Mouse (Mus musculus) MEL (cell line): Measurements from ENCODE around the gene Otud7b. TPM values are rescaled to one million over a fixed set of nuclear protein-coding genes. Genes with fewer than 3 reads are reported as not detected.

Experiments used
- DNase-seq: peaks from one replicate; pipeline ENCODE4 v3.0.0; 2011; ENCODE audit warnings: low read depth, low spot score
- H3K27ac ChIP-seq: 2 replicates; pipeline ENCODE4 v1.5.1; 2012; ENCODE audit warnings: low read depth, mild to moderate bottlenecking, control low read depth, low read length, moderate library complexity; ENCODE audit not compliant: control insufficient read depth
- H3K27me3 ChIP-seq, 2 experiments: fragments of 150-350 bp in 1 of 2; sonication (generic) in 1 of 2; 2 replicates each; pipeline ENCODE4 v1.6.1; 2012; ENCODE audit warnings: low read length in 2 of 2, mild to moderate bottlenecking in 2 of 2, improper control_type of control experiment in 1 of 2, moderate library complexity in 1 of 2; ENCODE audit not compliant: insufficient read depth in 2 of 2, control insufficient read depth in 1 of 2
- H3K36me3 ChIP-seq, 2 experiments: 2 replicates each; pipeline ENCODE4 v1.6.1; 2012 to 2014; ENCODE audit warnings: low read length in 2 of 2, improper control_type of control experiment in 1 of 2, inconsistent platforms in 1 of 2, mild to moderate bottlenecking in 1 of 2; ENCODE audit not compliant: insufficient read depth in 2 of 2, control insufficient read depth in 1 of 2
- H3K4me1 ChIP-seq, 2 experiments: fragments of 150-350 bp in 1 of 2; sonication (generic) in 1 of 2; 2 replicates each; pipeline ENCODE4 v1.6.1; 2012; ENCODE audit warnings: low read length in 2 of 2, improper control_type of control experiment in 1 of 2, mild to moderate bottlenecking in 1 of 2; ENCODE audit not compliant: insufficient read depth in 2 of 2, control insufficient read depth in 1 of 2
- H3K4me3 ChIP-seq, 2 experiments: fragments of 150-350 bp in 1 of 2; sonication (generic) in 1 of 2; 2 replicates each; pipeline ENCODE4 v1.5.1; 2012; ENCODE audit warnings: low read depth in 2 of 2, low read length in 2 of 2, mild to moderate bottlenecking in 2 of 2, moderate library complexity in 2 of 2, control low read depth in 1 of 2, improper control_type of control experiment in 1 of 2; ENCODE audit not compliant: control insufficient read depth in 1 of 2, insufficient read depth in 1 of 2
- H3K79me2 ChIP-seq: 2 replicates; pipeline ENCODE4 v1.6.1; 2012; ENCODE audit warnings: mild to moderate bottlenecking, low read length, moderate library complexity; ENCODE audit not compliant: control insufficient read depth, poor library complexity, insufficient read depth
- H3K9ac ChIP-seq: 2 replicates; pipeline ENCODE4 v1.6.1; 2012; ENCODE audit warnings: low read depth, mild to moderate bottlenecking, control low read depth, low read length, moderate library complexity; ENCODE audit not compliant: control insufficient read depth, poor library complexity, severe bottlenecking
- H3K9me3 ChIP-seq: fragments of 150-350 bp; sonication (generic); replicated peaks from 2 replicates; pipeline ENCODE4 v1.6.1; 2012; ENCODE audit warnings: mild to moderate bottlenecking, low read length, improper control_type of control experiment, moderate library complexity; ENCODE audit not compliant: insufficient read depth
- CHD1 ChIP-seq: IDR thresholded peaks from 2 replicates; pipeline ENCODE4 v1.6.1; 2012; ENCODE audit warnings: low read depth, mild to moderate bottlenecking, inconsistent platforms, low read length, improper control_type of control experiment
- ELF1 ChIP-seq: IDR thresholded peaks from 2 replicates; pipeline ENCODE4 v1.6.1; 2014; ENCODE audit warnings: low read depth, mild to moderate bottlenecking, inconsistent platforms, low read length, improper control_type of control experiment, moderate library complexity
- GATA1 ChIP-seq: IDR thresholded peaks from 2 replicates; pipeline ENCODE4 v1.6.1; 2011; ENCODE audit warnings: low read depth, low read length, improper control_type of control experiment
- MAFK ChIP-seq: IDR thresholded peaks from 2 replicates; pipeline ENCODE4 v1.6.1; 2011; ENCODE audit warnings: low read depth, mild to moderate bottlenecking, low read length, improper control_type of control experiment, borderline replicate concordance
- MYC ChIP-seq: IDR thresholded peaks from 2 replicates; pipeline ENCODE4 v1.6.1; 2011; ENCODE audit warnings: low read depth, mild to moderate bottlenecking, low read length, improper control_type of control experiment, moderate library complexity
- TBP ChIP-seq: IDR thresholded peaks from 2 replicates; pipeline ENCODE4 v1.8.0; 2011; ENCODE audit warnings: low read depth, low read length, improper control_type of control experiment
- TCF12 ChIP-seq: IDR thresholded peaks from 2 replicates; pipeline ENCODE4 v1.6.1; 2014; ENCODE audit warnings: low read depth, mild to moderate bottlenecking, inconsistent platforms, low read length, improper control_type of control experiment, moderate library complexity
- ZKSCAN1 ChIP-seq: IDR thresholded peaks from 2 replicates; pipeline ENCODE4 v1.6.1; 2012; ENCODE audit warnings: low read depth, mild to moderate bottlenecking, inconsistent platforms, low read length, improper control_type of control experiment, moderate library complexity
- ZNF384 ChIP-seq: IDR thresholded peaks from 2 replicates; pipeline ENCODE4 v1.6.1; 2012; ENCODE audit warnings: low read depth, mild to moderate bottlenecking, inconsistent platforms, low read length, improper control_type of control experiment
- polyA plus RNA-seq, 2 experiments: library from polyadenylated mRNA; stranded (reverse) in 1 of 2; unstranded in 1 of 2; fragments of >175 nt in 1 of 2; fragments of >200 nt in 1 of 2; gene quantifications; 2 replicates each; pipeline versions ENCODE4 v1.2.1 to v1.2.4; 2012; ENCODE audit warnings: low replicate concordance in 2 of 2, low read depth in 1 of 2; ENCODE audit not compliant: insufficient read length in 2 of 2, insufficient read depth in 1 of 2, missing spikeins in 1 of 2
- total RNA-seq: library from RNA; depleted of rRNA; stranded (reverse); fragments of 300-350 nt; gene quantifications from 2 replicates; pipeline ENCODE4 v1.2.3, GENCODE M21; 2012

The Otud7b gene
- total and polyA plus RNA-seq, 3 experiments, result 17.9 to 25.8 (median 24.4) TPM

DNA sequence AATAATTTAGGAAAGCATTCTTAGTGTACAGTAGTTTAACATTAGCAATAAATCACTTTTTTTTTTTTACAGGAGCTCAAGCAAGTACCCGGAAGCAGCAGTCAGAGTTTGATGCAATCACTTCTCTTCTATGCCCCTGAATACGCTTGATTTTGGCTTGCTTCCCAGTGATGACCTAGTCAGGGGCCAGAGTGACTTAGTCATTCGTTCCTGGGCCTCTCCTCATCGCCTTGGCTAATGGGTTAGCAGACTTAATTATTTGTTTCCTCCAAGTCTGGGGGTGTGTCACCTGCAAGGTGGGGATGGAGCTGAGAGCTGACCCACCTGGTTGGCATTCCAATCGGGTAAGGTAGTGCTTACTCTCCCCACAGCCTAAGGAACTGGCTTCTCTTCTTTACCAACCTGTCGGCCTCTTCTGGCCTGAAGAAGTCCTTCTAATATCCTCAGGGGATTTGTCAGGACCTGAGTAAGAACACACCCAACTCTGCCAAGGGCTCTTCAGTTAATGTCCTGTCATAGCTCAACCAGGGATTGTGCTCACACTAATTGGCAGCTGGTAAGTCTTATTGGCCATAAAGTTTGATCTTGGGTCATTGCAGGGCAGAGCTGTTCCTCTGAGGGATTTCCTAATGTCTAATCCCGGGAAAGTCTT, 5.6 kb upstream of the Otud7b start (continued):
- TF ChIP-seq GATA1 (0 out of 2 replicates have a peak, but pooled peaks have one; percentile 3), ZKSCAN1 (no peak)

DNA sequence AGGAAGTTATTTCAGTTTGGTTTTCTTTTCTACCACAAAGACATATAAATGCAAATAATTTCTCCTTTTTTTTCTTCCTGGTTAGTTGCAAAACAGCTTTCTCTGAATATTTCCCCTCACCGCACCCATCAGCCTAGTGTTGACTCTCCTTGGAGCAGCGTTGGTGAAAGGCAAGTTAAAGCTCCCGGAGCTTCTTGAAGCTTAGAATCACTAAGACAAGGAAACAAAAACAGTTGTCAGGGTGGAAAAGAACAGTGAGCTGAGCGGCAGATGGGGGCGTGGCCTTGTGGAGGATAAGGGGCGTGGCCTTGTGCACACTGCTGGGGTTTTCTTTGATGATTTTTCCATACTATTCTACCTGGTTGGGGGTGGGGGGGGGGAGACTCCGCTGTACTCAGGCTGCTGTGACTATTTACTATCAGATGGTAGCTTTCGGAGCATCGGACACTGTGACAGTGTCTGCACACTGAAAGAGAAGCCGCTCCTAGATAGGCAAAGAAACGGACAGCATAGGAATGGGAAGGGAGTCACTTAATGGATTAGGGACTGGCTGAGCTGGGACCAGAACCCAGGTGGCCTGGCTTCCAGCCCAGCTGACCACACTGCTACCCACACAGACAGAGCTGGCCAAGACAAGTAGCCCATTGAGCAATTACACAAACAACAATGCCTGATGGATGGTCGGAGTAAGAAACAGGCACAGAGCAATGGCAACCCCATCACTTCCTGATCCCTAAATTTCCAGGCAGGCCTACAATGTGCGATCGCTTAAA, 2.0 kb upstream of the Otud7b start:
- peak; percentile 86 for DNase-seq
- H3K4me3 ChIP-seq, result peak overlapping the region; percentile 53 to 76

DNA sequence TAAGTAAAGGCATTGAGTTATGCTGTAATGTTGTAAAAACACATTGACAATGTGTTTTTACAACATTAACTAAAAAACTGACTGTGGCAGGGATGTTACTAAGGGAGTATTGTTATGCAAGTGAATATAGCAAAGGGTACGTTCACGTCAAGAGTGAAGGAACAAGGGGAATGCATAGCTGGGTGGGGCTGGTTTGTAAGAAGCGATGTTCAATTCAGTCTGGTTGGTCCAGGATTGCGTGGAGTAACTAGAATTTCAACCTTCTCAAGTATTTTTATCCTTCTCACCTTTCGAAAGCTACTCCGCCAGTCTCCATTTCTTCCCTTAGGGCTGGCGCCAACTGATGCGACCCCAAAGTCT, 446 bp upstream of the Otud7b start:
- Histone ChIP-seq H3K27me3 (no peaks in the 10 kb centered on the region), H3K27ac (peak overlapping the region; percentile 25), H3K9me3 (no peaks in the 10 kb centered on the region), H3K4me1 (peaks cover 21 to 22% of the 10 kb centered on the region in 2 experiments; a peak in 3 of 4 replicates), H3K36me3 (peaks cover 0 to 28% of the 10 kb centered on the region in 2 experiments; a peak in 2 of 4 replicates), H3K79me2 (peaks cover 14% of the 10 kb centered on the region), H3K4me3 (peak overlapping the region; percentile 71 to 92), H3K9ac (peak overlapping the region; percentile 84)
- TF ChIP-seq ELF1, result no peak
- no peak for TF ChIP-seq ZKSCAN1
- TF ChIP-seq MAFK, result no peak
- TF ChIP-seq CHD1, result no peak
- no peak for TF ChIP-seq TCF12
- TF ChIP-seq MYC, result no peak
- TF ChIP-seq, all 39 proteins: peak for 0
- no peak for DNase-seq

More for the DNA sequence above, 2.0 kb upstream of the Otud7b start:
- Histone ChIP-seq H3K9ac (peak overlapping the region; percentile 65), H3K9me3 (no peaks in the 10 kb centered on the region), H3K79me2 (peaks cover 14% of the 10 kb centered on the region), H3K36me3 (peaks cover 0 to 32% of the 10 kb centered on the region in 2 experiments; a peak in 2 of 4 replicates), H3K27me3 (no peaks in the 10 kb centered on the region), H3K4me1 (peaks cover 24 to 30% of the 10 kb centered on the region in 2 experiments), H3K27ac (no peak overlapping the region)
- TF ChIP-seq ZNF384 (peak; percentile 21; the same call in 1 of the 2 replicates), TBP (no peak)
